Mouse (Mus musculus): Measurements from ENCODE around the gene Amz2. TPM values are rescaled to one million over a fixed set of nuclear protein-coding genes. Genes with fewer than 3 reads are reported as not detected.

The Amz2 gene
- polyA plus RNA-seq, 1 experiment from 2014 or later: 37.0 TPM

DNA sequence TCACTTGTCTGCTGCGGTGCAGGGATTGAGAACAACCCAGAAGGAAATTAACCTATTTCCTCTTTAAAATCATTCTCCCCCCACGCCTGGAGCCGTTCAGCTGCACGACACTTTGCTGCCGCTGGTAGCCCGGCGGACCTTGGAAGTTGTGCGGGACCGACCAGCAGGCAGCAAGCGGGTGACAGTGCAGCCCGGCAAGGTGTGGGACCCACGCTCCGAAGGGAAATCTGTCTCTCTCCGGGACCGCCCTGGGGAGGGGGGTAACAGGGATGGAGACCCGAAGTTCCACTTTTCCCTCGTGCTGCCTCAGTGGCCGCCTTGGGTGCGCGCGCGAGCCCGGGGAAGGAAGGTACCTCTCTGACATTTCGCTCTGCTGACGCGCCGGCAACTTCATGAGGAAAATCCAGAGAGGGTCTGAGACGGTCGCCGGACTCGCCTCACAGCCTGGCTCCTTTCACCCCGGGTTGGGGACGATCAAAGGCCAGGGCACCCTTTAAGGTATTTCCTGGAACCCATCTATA, 46.5 kb downstream of the Amz2 start:
- Histone ChIP-seq H3K9me3 (replicated peaks; ENCODE audit: control insufficient read depth, low read length) (no peaks in the 10 kb centered on the region), H3K27me3 (ENCODE audit: control insufficient read depth, insufficient read depth, low read length) (no peaks in the 10 kb centered on the region), H3K9ac (ENCODE audit: low read length) (peak overlapping the region; percentile 89), H3K27ac (ENCODE audit: low read length) (peak overlapping the region; percentile 90), H3K4me3 (replicated peaks; ENCODE audit: low read length) (peak overlapping the region; percentile 67), H3K4me2 (ENCODE audit: low read depth, low read length) (peak overlapping the region; percentile 87), H3K36me3 (ENCODE audit: control insufficient read depth, insufficient read depth, low read length) (no peaks in the 10 kb centered on the region), H3K4me1 (ENCODE audit: control insufficient read depth, insufficient read depth, low read length) (peaks cover 6% of the 10 kb centered on the region; the same call in 1 of the 2 replicates)
- 2% methylated on average over 33 of the region's 33 CpGs for WGBS
- no peak for ATAC-seq (ENCODE audit: insufficient read depth, low FRiP score)

DNA sequence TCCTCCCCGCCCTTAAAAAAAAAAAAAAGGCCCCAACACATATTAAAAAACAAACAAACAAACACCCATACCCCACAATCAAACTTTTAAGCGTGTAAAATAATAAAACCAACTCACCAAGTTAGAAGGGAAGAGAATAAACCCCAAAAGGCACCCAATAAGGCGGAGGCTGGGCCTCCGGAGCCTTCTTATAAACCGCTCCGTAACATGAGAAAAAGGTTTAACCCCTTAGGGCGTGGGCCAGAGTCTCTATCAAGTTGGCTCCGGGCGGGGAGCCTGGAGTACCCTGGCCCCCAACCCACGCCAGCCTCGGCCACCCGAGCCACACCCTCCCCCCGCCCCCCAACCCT, 47.0 kb downstream of the Amz2 start:
- H3K4me3 ChIP-seq (replicated peaks; ENCODE audit: low read length): peak overlapping the region; percentile 67
- ATAC-seq (ENCODE audit: insufficient read depth, low FRiP score): peak; percentile 64
- no peaks in the 10 kb centered on the region for H3K27me3 ChIP-seq (ENCODE audit: control insufficient read depth, insufficient read depth, low read length)
- peak overlapping the region; percentile 87 for H3K4me2 ChIP-seq (ENCODE audit: low read depth, low read length)
- no peaks in the 10 kb centered on the region for H3K36me3 ChIP-seq (ENCODE audit: control insufficient read depth, insufficient read depth, low read length)
- peak overlapping the region; percentile 90 for H3K27ac ChIP-seq (ENCODE audit: low read length)
- peak overlapping the region; percentile 89 for H3K9ac ChIP-seq (ENCODE audit: low read length)
- peaks cover 6% of the 10 kb centered on the region; the same call in 1 of the 2 replicates for H3K4me1 ChIP-seq (ENCODE audit: control insufficient read depth, insufficient read depth, low read length)
- 0% methylated on average over 12 of the region's 13 CpGs for WGBS
- H3K9me3 ChIP-seq (replicated peaks; ENCODE audit: control insufficient read depth, low read length): no peaks in the 10 kb centered on the region

DNA sequence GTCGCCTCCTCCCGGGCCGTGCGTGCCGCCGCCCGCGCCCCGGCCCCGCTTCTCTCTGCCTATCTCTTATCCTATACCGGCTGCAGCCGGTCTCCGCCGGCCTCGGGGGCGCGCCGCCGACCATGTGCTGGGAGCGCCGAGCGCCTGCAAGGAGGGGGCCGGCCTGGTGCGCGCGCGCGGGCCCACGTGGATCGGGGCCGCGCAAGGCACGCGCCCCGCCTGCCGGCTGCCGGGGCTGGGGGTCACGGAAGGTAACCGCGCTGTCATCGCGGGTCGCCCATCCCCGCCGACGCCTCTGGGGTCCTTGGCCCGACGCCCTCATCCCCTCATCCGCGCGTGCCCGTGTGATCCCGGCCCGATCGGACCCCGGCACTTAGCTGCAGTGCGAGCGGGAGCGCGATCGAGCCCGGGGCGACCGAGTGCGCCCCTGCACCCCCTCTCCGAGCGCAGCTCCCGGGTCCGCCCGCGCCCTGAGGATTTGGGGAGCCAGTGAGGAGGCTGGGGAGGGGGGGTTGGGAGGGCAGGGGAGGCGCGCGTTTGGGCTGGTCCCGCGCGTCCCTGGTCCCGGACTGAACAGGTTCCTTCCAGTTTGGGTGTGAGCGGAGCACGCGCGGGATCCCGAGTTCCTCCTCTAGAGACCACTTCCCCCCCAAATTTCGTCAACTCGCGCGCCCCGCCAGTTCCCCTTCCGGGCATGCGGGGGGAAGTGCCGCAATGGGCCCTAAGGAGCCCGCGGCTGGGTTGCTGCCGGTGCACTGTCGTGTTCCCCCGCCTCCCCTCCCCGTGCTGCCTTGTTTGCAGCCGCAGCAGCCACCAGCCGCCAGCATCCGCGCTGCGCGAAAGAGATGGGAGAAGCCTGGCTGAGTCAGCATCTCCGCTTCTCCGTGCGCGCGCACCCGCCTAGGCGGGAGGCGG, 47.7 kb downstream of the Amz2 start, which contains the start of the genes Arsg and Slc16a6:
Arsg (plus strand) TSS at position 204 of the 915 bp plus-strand sequence.
Slc16a6 (minus strand) TSS at position 428 of the 915 bp plus-strand sequence.
- Histone ChIP-seq H3K4me2 (ENCODE audit: low read depth, low read length) (peak within 1 kb of the TSS; percentile 87), H3K9ac (ENCODE audit: low read length) (peak within 1 kb of the TSS; percentile 89), H3K9me3 (replicated peaks; ENCODE audit: control insufficient read depth, low read length) (no peaks in the 10 kb centered on the region), H3K27ac (ENCODE audit: low read length) (peak within 1 kb of the TSS; percentile 90), H3K27me3 (ENCODE audit: control insufficient read depth, insufficient read depth, low read length) (no peaks in the 10 kb centered on the region), H3K36me3 (ENCODE audit: control insufficient read depth, insufficient read depth, low read length) (no peaks in the 10 kb centered on the region), H3K4me1 (ENCODE audit: control insufficient read depth, insufficient read depth, low read length) (peaks cover 6% of the 10 kb centered on the region; the same call in 1 of the 2 replicates), H3K4me3 (replicated peaks; ENCODE audit: low read length) (peak within 1 kb of the TSS; percentile 67)
- peak; percentile 88 for ATAC-seq (ENCODE audit: insufficient read depth, low FRiP score)
- WGBS: under 1% methylated on average over 110 of the region's 111 CpGs

DNA sequence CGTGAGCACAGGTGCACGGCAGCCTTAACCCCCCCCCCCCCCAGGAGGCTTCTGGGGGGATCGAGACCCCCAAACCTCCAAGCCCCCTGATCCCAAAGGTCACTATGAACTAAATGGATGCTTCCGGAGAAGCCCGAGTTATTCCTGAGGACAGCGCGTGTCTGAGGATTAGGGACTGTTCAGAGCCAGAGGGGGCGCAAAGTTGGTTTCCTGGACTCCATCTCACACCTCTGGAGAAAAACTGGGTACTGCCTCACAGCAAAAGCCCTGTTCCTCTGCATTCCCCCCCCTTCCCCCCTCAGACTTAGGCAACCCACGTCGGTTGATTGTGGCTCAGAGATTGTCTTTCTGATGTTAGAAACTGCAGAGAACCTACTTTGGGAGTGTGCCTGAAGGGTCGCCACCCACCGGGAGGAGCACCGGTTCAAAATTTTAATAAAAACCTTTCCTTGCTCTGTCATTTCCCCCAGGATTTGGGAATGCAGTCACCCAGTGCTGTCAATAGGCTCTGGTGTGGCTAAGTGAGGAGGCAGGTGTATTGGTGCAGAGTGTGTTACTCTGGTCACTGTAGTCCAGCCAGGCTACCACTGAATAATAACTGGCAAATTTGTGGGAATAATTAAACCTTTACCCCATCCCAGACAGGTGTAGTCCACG, 48.5 kb downstream of the Amz2 start:
- Histone ChIP-seq H3K4me1 (ENCODE audit: control insufficient read depth, insufficient read depth, low read length) (peaks cover 6% of the 10 kb centered on the region; the same call in 1 of the 2 replicates), H3K27me3 (ENCODE audit: control insufficient read depth, insufficient read depth, low read length) (no peaks in the 10 kb centered on the region), H3K4me2 (ENCODE audit: low read depth, low read length) (peak overlapping the region; percentile 87), H3K9me3 (replicated peaks; ENCODE audit: control insufficient read depth, low read length) (no peaks in the 10 kb centered on the region), H3K9ac (ENCODE audit: low read length) (peak overlapping the region; percentile 89), H3K36me3 (ENCODE audit: control insufficient read depth, insufficient read depth, low read length) (no peaks in the 10 kb centered on the region), H3K4me3 (replicated peaks; ENCODE audit: low read length) (peak overlapping the region; percentile 67), H3K27ac (ENCODE audit: low read length) (0 out of 2 replicates have a peak overlapping the region, but pooled peaks have one; percentile 90)
- ATAC-seq (ENCODE audit: insufficient read depth, low FRiP score): no peak
- 9% methylated on average over 14 of the region's 14 CpGs for WGBS

DNA sequence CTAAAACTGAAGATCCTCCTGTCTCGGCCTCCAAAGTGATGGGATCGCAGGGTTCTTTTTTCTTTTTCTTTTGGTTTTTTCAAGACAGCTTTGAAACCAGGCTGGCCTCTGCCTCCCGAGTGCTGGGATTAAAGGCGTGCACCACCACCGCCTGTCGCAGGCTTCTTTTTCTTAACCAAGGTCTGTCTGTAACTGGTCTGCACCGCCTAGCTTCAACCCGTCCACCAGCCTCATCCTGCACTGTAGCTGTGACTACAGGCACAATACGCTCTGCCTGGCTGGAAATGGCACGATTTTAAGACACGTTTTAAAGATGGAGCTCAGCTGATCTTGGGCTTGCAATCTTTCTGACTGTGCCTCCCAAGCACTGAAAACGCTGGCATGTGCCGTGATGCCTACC, 49.1 kb downstream of the Amz2 start:
- H3K27ac ChIP-seq (ENCODE audit: low read length): no peak overlapping the region
- H3K36me3 ChIP-seq (ENCODE audit: control insufficient read depth, insufficient read depth, low read length): no peaks in the 10 kb centered on the region
- H3K4me3 ChIP-seq (replicated peaks; ENCODE audit: low read length): no peak overlapping the region
- H3K4me1 ChIP-seq (ENCODE audit: control insufficient read depth, insufficient read depth, low read length): peaks cover 6% of the 10 kb centered on the region; the same call in 1 of the 2 replicates
- no peak for ATAC-seq (ENCODE audit: insufficient read depth, low FRiP score)
- H3K27me3 ChIP-seq (ENCODE audit: control insufficient read depth, insufficient read depth, low read length): no peaks in the 10 kb centered on the region
- no peaks in the 10 kb centered on the region for H3K9me3 ChIP-seq (replicated peaks; ENCODE audit: control insufficient read depth, low read length)
- 85% methylated on average over 13 of the region's 13 CpGs for WGBS
- no peak overlapping the region for H3K9ac ChIP-seq (ENCODE audit: low read length)
- no peak overlapping the region for H3K4me2 ChIP-seq (ENCODE audit: low read depth, low read length)

DNA sequence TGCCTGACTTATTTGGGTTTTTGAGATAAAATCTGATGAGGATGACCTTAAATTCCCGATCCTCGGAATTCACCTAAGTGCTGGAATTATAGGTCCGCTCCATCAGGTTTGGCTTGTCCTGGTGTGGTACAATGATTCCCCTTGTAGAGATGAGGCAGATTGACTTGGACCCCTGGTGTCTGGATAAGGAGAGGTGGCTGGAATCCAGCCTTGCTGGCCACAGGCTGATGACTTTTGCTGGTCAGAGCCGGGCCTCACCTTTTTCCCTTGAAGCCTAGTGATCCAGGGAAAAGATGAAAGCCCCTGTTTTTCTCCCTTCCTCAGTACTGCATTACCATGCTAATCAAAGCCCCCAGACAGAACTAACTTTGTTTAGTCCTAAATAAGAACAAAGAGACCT, 50.0 kb downstream of the Amz2 start:
- Histone ChIP-seq H3K27ac (ENCODE audit: low read length) (no peak overlapping the region), H3K4me1 (ENCODE audit: control insufficient read depth, insufficient read depth, low read length) (peaks cover 9% of the 10 kb centered on the region; the same call in 1 of the 2 replicates), H3K27me3 (ENCODE audit: control insufficient read depth, insufficient read depth, low read length) (no peaks in the 10 kb centered on the region), H3K9ac (ENCODE audit: low read length) (no peak overlapping the region), H3K9me3 (replicated peaks; ENCODE audit: control insufficient read depth, low read length) (no peaks in the 10 kb centered on the region), H3K36me3 (ENCODE audit: control insufficient read depth, insufficient read depth, low read length) (no peaks in the 10 kb centered on the region), H3K4me3 (replicated peaks; ENCODE audit: low read length) (no peak overlapping the region), H3K4me2 (ENCODE audit: low read depth, low read length) (no peak overlapping the region)
- WGBS: 77% methylated on average over 4 of the region's 4 CpGs
- ATAC-seq (ENCODE audit: insufficient read depth, low FRiP score): no peak

DNA sequence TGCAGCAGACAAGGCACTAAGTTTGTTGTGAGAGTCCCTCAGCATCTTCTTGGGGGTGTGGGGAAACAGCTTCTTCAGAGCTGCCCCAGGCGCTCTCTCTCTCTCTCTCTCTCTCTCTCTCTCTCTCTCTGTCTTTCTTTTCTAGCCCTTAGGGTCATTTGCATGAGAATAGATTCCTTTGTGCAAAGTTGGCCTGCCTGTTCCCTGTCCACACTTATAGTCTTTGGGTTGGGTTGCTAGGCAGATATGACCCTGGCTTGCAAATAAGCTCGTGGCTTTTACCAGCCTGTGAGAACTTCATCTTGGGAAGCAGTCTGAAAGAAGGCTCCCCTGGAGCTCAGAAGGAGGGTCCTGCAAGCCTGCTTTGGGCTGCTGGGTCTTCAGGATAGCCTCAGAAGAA, 50.5 kb downstream of the Amz2 start:
- no peaks in the 10 kb centered on the region for H3K9me3 ChIP-seq (replicated peaks; ENCODE audit: control insufficient read depth, low read length)
- H3K36me3 ChIP-seq (ENCODE audit: control insufficient read depth, insufficient read depth, low read length): no peaks in the 10 kb centered on the region
- H3K9ac ChIP-seq (ENCODE audit: low read length): no peak overlapping the region
- peaks cover 9% of the 10 kb centered on the region; the same call in 1 of the 2 replicates for H3K4me1 ChIP-seq (ENCODE audit: control insufficient read depth, insufficient read depth, low read length)
- no peaks in the 10 kb centered on the region for H3K27me3 ChIP-seq (ENCODE audit: control insufficient read depth, insufficient read depth, low read length)
- ATAC-seq (ENCODE audit: insufficient read depth, low FRiP score): no peak
- H3K4me2 ChIP-seq (ENCODE audit: low read depth, low read length): no peak overlapping the region
- no peak overlapping the region for H3K4me3 ChIP-seq (replicated peaks; ENCODE audit: low read length)
- 64% methylated on average over 2 of the region's 2 CpGs for WGBS
- H3K27ac ChIP-seq (ENCODE audit: low read length): no peak overlapping the region

DNA sequence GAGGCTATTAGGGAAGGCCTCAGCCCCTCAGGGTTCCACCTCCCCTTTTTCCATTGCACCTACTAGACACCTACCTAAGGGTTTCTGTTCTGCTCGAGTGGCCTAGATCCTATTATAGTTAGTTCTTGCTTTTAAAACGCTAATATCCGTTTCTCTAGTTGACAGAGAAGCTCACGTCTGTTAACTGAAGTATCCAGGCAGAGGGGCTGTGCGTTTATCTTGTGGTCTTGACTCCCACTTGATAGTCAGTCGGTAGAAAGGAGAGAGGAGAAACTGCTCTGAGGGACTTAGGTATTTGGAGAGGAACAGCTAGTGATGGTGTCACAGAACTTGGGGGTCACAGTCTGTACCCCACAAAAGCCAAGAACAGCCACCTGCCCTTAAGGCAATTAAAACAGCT, 50.9 kb downstream of the Amz2 start:
- no peak overlapping the region for H3K9ac ChIP-seq (ENCODE audit: low read length)
- 60% methylated on average over 6 of the region's 6 CpGs for WGBS
- no peak overlapping the region for H3K4me3 ChIP-seq (replicated peaks; ENCODE audit: low read length)
- no peaks in the 10 kb centered on the region for H3K27me3 ChIP-seq (ENCODE audit: control insufficient read depth, insufficient read depth, low read length)
- no peaks in the 10 kb centered on the region for H3K36me3 ChIP-seq (ENCODE audit: control insufficient read depth, insufficient read depth, low read length)
- peaks cover 9% of the 10 kb centered on the region; the same call in 1 of the 2 replicates for H3K4me1 ChIP-seq (ENCODE audit: control insufficient read depth, insufficient read depth, low read length)
- no peaks in the 10 kb centered on the region for H3K9me3 ChIP-seq (replicated peaks; ENCODE audit: control insufficient read depth, low read length)
- no peak for ATAC-seq (ENCODE audit: insufficient read depth, low FRiP score)
- no peak overlapping the region for H3K4me2 ChIP-seq (ENCODE audit: low read depth, low read length)
- no peak overlapping the region for H3K27ac ChIP-seq (ENCODE audit: low read length)
